Mouse (Mus musculus) mouse trophoblast stem cell (cell line): ENCODE data around the gene Spata13.

ENCODE experiments used
- in situ Hi-C, 2 experiments: fragments of 300-500 bp; cut with MseI, MboI; formaldehyde crosslinking; loops; 2 replicates in 1 of 2; 3 replicates in 1 of 2; pipeline ENCODE4 v1.15.1; 2025

Spata13 gene

DNA sequence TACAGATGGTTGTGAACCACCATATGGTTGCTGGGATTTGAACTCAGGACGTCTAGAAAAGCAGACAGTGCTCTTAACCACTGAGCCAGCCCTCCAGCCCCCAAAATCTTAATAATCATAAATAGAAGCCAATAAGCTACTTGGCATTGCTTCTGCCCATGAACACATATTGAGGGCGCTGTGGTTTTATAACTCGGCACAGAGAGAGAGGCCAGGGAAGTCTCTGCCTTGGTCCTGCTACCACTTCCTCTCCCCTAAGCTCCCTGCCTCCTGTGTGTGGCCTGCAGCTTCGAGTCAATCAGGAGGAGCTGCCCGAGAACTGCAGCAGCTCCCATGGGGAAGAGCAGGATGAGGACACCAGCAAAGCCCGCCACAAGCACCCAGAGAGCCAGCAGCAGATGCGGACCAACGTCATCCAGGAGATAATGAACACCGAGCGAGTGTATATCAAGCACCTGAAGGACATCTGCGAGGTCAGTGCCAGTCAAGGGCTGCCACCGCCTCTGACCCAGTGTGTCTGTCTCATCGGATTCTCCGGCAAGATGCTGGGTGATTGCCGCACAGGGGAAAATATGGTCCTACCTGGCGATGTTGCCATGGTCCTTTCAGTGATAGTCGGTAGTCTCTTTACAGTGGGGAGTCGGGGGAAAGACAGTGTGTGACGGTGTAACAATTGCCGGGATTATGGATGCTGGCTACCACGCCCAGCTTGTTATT is 113.5 kb downstream of the Spata13 start:
- in situ Hi-C loops: no loop called here

DNA sequence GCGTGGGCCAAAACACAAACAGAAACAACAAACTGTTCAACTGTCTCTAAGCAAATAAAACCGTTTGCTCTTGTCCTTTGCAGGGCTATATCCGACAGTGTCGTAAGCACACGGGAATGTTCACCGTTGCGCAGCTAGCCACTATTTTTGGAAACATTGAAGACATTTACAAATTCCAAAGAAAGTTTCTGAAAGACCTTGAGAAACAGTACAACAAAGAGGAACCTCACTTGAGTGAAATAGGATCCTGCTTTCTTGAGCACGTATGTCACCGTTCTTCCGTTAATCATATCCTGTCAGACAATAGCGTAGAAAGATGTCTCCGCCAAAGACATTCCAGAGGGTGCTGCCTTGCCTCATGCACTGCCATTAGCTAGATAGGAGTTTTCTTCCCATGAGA is 116.1 kb downstream of the Spata13 start:
- in situ Hi-C loops: no loop called here

DNA sequence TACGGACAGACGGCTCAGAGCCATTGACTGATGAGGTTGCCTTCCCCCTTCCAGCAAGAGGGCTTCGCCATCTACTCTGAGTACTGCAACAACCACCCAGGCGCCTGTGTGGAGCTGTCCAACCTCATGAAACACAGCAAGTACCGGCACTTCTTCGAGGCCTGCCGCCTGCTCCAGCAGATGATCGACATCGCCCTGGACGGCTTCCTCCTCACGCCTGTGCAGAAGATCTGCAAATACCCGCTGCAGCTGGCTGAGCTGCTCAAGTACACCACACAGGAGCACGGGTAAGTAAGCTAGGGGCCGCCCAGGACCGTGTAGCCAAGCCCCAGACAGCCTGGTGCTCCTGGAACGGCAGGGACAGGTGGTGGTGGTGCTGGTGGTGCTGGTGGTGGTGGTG is 117.8 kb downstream of the Spata13 start:
- in situ Hi-C loops: no loop called here

DNA sequence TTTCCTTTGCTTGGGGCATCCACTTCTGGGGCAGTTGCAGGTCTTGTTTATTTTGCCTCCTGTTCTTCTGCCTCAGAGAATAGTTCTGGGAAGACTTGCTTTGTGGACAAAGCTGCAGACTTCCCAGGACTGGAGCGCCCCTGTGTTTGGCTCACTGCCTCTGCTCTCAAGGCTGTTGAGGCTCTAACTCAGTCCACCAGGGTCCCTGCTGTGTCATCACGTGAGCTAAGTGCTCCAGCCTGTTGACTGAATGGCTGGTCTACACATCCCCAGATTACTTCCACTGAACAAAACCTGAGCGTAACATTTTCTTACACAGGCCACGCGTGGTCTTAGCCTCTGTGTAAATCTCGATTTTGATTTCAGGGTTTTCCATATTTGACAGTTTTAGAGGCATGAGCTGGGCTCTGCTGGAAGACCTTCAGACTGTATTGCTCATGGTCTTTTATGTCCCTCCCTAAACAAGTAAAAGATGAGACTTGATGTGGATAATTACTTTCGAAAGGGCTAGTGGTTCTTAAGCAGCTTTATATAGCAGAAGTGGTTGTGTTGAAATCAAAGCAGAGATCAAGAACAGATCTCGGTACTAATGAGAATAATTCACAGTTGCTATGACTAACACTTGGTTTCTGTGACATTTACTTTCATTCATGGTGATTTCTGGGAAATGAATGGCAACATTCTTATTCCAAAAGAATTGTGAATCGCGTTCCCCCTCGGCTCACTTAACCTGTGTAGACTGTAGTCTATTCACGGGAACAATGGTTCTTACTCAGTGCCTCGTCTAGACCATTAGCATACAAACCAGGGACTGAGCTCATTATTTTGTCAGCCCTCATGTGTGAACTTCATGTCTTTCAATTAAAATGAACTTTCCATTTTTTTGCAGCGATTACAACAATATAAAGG is 119.3 kb downstream of the Spata13 start:
- in situ Hi-C loops: no loop called here

DNA sequence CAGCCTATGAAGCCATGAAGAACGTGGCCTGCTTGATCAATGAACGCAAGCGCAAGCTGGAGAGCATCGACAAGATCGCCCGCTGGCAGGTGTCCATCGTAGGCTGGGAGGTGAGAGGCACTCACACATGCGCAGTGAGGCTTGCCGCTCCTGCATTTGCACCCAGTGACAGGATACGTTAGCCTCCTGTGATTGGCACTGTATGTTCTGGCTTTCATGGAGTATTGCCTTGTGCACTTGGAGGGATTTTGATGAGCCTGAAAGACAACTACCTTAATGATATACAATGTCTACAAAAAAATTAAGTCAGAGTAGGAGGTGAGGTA is 120.0 kb downstream of the Spata13 start:
- in situ Hi-C loops: no loop called here

DNA sequence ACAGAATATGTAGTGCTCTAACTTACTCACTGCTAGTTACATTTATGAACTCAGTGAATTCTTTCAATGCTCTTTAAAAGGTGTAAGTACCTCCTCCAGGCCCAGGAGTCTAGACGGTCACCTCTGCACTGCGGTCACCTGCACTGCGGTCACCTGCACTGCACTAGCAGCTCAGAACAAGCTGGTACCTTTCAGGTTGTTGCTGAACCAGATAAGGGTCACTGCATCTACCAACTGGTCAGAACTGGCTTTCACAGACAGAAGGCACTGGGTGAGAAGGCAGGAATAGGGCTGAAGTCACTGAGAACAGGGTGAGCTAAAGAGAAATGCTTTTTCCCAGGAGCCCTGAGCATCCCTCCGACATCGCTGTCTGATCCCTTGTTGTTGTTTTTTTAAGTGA is 120.9 kb downstream of the Spata13 start:
- in situ Hi-C loops: no loop called here

DNA sequence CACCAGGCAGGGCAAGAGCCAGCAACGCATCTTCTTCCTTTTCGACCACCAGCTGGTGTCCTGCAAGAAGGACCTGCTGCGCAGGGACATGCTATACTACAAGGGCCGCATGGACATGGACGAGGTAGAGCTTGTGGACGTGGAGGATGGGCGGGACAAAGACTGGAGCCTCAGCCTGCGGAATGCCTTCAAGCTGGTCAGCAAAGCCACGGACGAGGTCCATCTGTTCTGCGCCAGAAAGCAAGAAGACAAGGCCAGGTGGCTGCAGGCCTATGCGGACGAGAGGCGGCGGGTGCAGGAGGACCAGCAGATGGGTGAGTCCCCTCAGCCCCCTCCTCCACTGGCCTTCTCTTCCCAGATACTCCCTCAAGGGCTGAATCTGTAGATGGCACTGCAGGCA is 122.5 kb downstream of the Spata13 start:
- in situ Hi-C loops: no loop called here

DNA sequence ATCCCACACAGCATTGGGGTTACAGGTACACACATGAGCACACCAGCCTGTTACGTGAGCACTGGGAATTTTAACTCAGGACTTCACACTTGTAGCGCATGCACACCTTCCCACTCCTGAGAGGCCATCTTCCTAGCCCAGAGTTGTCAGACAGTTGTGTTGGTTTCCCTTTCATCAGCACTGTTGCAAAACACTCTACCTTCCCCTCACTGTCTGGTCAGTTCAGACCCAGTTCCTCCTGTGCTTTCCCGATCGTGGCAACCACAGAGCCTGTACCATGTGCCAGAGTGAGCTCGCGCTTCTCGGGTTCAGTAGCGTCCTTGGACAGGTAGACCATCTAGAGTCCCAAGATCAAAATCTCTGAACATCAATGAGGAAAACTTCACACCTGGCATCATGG is 123.5 kb downstream of the Spata13 start:
- in situ Hi-C loops: no loop called here

DNA sequence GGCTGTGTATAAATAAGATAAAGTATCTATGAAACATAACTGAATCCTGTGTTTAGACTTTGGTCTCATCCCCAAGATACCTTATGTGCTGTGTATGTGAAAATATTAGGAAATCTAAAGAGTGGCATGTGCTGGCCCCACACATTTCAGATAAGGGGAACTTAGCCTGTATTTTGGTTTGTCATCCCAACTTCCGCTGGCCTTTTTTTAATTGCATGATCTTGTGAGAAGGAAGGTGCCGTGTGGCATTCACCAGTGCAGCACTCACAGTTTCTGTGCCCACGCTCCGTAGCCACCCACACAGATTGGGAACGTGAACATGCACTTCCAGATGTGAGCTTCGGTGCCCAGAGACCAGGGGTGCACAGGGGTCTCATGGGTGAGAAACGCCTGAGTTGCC is 123.9 kb downstream of the Spata13 start:
- in situ Hi-C loops: no loop called here

DNA sequence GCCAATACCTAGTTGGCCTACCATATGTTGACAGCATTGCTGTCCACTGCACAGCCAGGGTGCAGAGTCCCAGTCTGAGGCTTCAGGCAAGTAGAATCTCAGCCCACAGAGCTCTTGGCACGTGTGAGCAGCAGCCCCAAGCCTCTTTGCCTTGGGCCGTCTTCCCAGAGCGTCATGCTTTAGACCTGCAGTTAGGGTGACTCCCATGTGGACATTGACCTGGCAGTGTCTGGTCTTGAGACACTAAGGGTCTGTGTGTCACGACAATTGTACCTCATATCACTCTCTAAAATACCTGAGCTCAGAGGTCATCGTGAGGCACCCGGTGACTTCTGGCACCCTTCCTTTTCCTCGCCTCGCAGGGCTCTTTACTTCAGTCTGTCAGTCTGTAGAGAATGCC is 125.3 kb downstream of the Spata13 start:
- in situ Hi-C loops: no loop called here

DNA sequence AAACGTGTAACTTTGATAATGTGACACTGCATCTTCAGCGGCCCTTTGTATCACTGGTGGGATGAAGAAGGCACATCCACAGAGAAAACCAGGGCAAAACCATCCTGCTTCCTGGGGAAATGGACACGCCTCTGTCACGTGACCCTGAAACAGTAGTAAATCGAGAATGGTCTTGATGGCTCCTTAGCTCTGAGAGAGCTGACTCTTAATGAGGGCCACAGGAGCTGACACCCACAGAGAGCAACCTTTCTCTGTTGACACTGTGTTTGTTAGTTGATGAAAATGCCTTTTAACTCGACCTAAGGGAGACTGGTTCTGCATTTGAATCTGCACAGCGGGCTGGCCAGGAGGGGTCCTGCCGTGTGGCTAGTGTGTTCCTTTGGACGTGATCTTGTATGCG is 128.0 kb downstream of the Spata13 start:
- in situ Hi-C loops: loop anchor here (10.0 kb wide), 1 partner anchor 247 kb away; no protein-coding TSS in a partner anchor

DNA sequence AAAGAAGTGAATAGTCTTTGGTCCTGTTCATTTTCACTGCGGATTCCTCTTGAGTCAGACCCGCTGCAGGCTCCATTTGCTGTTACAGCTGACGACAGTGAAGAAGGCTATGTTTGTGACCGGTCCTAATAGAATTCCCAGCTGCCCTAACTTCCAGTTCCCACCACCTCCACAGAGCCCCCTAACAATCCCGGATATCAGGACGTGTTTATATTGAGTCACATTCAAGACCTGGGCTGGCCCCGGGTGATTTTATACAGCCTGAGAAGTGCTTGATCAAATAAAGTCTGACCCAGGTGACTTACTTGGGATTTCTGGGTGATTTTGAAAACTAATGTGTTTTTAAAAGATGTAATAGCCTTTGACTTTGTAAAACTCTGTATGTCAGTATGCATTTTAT is 129.0 kb downstream of the Spata13 start:
- in situ Hi-C loops: loop anchor here (10.0 kb wide), 1 partner anchor 248 kb away; no protein-coding TSS in a partner anchor

DNA sequence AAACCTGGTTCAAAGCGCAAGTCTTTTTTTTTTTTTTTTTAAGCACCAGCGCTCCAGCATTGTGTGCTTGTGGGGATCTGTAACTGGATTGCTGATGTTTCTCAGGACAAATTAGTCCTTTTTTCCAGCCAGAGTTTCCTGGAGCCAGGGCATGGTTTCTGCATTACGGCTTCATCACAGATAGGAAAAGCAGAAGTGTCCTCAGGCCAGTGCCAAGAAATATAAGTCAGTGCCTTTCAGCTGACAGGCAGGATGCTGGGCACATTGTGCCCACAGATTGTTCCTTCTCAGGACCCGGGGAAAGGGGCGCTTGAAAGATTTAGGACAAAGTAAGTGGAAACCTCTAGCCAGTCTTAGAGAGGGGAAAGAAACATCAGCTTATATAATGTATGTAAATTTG is 129.9 kb downstream of the Spata13 start:
- in situ Hi-C loops: loop anchor here (10.0 kb wide), 1 partner anchor 249 kb away; no protein-coding TSS in a partner anchor

DNA sequence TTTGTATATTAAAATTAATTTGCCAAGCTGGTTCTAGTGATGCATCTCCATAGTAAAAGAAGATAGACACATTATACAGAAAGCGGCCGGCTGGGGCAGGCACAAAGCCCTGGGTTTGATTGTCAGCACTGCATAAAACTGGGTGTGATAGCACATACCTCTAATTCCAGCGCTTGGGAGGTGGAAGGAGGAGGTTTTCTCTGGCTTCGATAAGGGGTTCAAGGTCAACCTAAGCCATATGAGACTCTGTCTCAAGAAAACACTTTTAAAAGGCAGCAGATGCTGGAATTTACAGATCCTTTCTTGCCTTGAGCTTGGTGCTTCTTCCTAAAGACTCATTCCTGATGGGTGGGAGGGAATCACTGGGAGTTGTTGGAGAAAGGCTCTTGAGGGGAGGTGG is 130.7 kb downstream of the Spata13 start:
- in situ Hi-C loops: loop anchor here (10.0 kb wide), 1 partner anchor 250 kb away; no protein-coding TSS in a partner anchor

DNA sequence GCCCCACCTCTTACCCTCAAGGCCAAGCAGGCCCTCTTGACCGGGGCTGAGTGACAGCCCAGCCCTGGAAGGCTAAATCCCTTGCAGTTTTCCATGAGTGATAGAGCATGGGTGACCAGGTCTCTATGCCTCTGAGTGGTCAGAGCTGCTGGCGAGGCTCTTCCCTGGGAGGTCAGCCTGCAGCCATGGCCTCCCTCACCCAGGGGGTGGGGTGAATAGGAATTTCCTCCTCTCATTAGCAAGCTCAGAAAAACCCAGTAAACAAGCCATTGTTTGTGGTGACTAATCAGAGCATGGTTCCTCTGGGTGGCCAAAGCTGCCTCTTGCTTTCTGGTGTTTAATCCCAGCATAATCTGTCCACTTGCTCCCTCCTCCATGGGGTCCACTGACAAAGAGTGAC is 131.2 kb downstream of the Spata13 start:
- in situ Hi-C loops: loop anchor here (10.0 kb wide), 1 partner anchor 250 kb away; no protein-coding TSS in a partner anchor

DNA sequence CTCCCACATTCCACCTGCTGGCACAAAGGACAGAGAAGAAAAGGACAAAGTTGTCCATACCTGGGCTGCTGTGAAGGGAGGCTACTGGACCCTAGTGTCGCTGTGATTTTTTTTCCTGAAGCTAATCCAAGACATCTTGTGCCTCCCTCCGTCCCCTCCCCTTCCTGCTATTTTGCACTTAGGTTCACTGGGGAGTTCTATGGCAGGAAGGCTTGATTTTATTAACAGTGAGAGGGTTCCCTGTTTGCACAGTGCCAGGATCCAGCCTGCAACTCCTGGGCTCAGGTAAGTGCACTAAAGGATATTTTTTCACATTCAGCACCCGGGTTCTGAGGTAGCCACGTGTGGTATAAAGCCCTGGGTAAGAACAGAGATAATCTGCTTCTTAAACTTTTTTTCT is 134.1 kb downstream of the Spata13 start, which contains the start of gene C1qtnf9:
Gene C1qtnf9, plus strand, starts transcription at position 251 of the 400 bp plus-strand sequence.
- in situ Hi-C loops: loop anchor here (10.0 kb wide), 1 partner anchor 253 kb away; no protein-coding TSS in a partner anchor

DNA sequence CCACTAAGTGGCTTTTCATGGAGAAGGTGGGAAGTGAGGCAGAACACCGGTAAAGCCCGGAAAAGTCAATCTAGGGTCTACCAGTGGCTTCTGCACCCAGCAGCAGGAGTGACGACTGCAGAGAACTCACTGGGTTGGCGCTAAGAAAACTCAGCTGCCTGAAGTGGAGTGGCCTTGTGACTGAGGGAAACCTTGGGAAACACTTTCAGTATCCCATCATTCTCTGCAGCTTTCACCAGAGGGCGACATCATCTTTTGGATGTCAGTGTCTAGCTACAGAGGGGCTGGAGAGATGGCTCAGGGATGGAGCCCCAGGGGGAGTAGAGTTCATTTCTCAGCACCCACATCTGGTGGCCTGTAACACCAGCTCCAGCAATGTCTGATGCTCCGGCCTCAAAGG is 135.5 kb downstream of the Spata13 start:
- in situ Hi-C loops: loop anchor here (10.0 kb wide), 1 partner anchor 255 kb away; no protein-coding TSS in a partner anchor

DNA sequence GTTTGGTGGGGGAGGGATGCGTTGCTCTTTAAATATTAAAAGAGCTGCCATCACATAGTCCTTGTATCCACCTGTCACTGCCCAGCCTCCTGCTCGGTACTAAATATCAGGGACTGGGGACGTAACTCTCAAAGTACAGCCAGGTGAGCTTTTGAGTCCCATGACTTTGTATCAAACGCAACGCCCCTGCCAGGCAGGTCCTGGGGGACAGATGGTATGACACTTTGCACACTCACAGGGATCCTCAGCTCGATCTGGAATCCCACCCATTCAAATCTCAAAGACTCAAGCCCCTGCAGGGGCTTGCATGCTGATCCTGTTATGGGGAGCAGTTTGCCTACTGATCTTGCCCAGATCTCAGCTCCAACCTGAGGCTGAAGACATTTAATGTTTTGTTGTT is 136.8 kb downstream of the Spata13 start:
- in situ Hi-C loops: no loop called here

DNA sequence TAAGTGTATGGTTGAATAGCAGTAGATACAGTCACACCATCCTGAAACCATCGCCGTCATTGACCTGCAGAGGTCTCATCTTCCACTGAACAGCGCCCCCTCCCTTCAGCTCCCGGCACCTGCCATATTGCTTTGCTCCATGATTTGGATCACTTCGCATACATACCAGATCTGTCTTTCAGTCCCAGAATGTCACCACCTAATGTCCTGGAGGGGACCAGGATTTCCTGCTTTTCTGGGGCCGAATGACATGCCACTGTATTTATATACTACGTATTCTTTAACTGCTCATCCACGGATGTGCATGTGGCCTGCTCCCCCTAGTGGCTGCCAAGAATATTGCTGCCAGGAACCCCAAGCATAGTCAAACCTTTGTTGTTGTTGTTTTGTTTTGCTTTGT is 137.3 kb downstream of the Spata13 start:
- in situ Hi-C loops: no loop called here

DNA sequence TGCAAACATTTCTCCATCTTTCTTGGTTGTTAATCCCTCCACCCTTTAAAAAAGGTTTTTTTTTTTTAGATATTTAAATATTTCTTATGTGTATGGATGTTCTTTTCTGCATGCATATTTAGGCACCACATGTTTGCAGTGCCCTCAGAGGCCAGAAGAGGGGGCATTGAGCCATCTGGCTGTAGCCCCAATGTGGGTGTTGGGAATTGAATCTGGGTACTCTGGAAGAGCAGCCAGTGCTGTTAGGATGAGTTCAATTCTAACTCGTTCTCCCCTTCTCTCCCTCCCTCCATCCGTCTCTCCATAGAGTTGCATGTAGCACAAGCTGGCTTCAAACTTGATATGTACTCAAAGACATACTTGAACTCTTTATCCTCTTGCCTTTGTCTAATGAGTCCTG is 139.7 kb downstream of the Spata13 start:
- in situ Hi-C loops: no loop called here

DNA sequence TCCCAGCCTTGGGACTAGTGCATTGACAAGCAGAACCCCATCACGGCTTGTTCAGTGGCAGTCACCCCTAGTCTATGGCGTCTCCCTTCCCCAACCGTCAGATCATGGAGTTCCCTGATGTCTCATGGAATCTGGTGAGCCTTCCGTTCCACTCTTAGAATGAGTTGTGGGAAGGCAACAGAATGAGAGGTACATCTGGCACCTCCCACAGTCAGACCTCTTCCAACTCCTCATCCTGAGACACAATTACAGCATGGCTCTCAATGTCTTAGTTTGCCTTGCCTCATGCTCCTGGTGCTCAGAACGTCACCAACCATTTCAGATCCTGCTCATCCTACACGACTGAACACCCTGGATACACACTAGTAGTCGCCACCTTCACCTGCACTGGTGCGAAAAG is 142.7 kb downstream of the Spata13 start:
- in situ Hi-C loops: no loop called here

DNA sequence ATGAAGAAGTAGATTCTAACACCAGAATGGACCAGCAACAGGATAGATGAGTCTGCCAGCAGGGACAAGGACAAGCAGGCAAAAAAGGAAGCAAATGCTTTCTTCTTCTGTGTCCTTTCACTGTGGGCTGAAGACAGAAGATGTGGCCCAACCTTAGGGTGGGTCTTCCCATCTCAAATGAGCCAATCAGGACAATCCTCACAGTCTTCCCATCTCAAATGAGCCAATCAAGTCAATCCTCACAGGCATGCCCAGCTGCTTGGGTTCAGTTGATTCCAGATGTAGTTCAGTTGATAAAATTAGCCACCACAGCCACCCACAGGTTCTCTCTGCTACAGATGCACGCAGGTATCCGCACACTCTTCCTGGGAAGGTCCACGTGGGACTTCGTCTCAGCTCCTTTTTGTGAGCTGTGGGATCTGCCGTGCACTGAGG is 143.7 kb downstream of the Spata13 start:
- in situ Hi-C loops: no loop called here

DNA sequence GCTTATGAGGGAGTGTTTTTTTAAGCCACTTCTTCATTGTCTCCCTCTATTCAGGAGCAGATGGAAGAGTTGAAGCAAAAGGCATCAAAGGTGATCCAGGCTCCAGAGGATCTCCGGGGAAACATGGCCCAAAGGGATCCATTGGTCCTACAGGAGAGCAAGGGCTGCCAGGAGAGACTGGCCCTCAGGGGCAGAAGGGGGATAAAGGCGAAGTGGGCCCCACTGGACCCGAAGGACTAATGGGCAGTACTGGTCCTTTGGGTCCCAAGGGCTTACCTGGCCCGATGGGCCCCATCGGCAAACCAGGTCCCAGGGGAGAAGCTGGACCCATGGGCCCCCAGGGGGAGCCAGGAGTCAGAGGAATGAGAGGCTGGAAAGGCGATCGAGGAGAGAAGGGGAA is 145.4 kb downstream of the Spata13 start:
- in situ Hi-C loops: no loop called here
